Mouse (Mus musculus): Measurements from ENCODE around the gene Ccdc77. TPM values are rescaled to one million over a fixed set of nuclear protein-coding genes. Genes with fewer than 3 reads are reported as not detected.

Ccdc77 gene
- total and polyA plus RNA-seq, 3 experiments, result 18.2 to 25.2 (median 21.0) TPM

GRCm38 (mm10) chr6:120294056-120294784, 70.0 kb downstream of the Ccdc77 start, which contains the start of the genes D330020A13Rik and B4galnt3:
TSS of gene D330020A13Rik (plus strand) at chr6:120294364.
TSS of gene B4galnt3 (minus strand) at chr6:120294559.
- no peak within 1 kb of the TSS for H3K4me2 ChIP-seq (ENCODE audit: insufficient read depth, low read depth, poor library complexity, severe bottlenecking)
- no peak within 1 kb of the TSS for H3K4me3 ChIP-seq (replicated peaks in 1 of 3; ENCODE audit: low read depth in 2 of 3, low read length in 2 of 3, poor library complexity in 1 of 3)
- H3K27me3 ChIP-seq (replicated peaks), result no peaks in the 10 kb centered on the region
- dilution Hi-C loops (cut with MboI; ENCODE audit: extremely low pct_ligation_motif_present, extremely low pct_unique_long_range_greater_than_20kb, low sequenced_read_pairs), result no loop called here
- H3K27ac ChIP-seq (ENCODE audit: insufficient read depth, low read depth), result no peak within 1 kb of the TSS
- H3K9ac ChIP-seq (ENCODE audit: insufficient read depth, low read depth), result no peak within 1 kb of the TSS
- no peaks in the 10 kb centered on the region for H3K36me3 ChIP-seq (replicated peaks in 1 of 2; ENCODE audit: control insufficient read depth in 1 of 2, insufficient read depth in 1 of 2, low read length in 1 of 2)
- no peak for TF ChIP-seq IRF4 (IDR thresholded peaks at IDR 0.05; ENCODE audit: low read depth, low read length)
- no peak for TF ChIP-seq RAD21 (IDR thresholded peaks at IDR 0.05; ENCODE audit: low read depth, low read length)
- no peak for TF ChIP-seq MAZ (IDR thresholded peaks at IDR 0.05; ENCODE audit: low read depth, low read length)
- TF ChIP-seq NELFE (IDR thresholded peaks at IDR 0.05; ENCODE audit: low read depth, low read length), result no peak
- no peak for TF ChIP-seq BHLHE40 (IDR thresholded peaks at IDR 0.05; ENCODE audit: low read depth, low read length)
- TF ChIP-seq ZNF384 (IDR thresholded peaks at IDR 0.05; ENCODE audit: low read depth, low read length), result no peak
- no peak for TF ChIP-seq PAX5 (IDR thresholded peaks at IDR 0.05; ENCODE audit: low read length)
- no peak for TF ChIP-seq KAT2A (IDR thresholded peaks at IDR 0.05; ENCODE audit: insufficient replicate concordance, low read length)
- no peak for TF ChIP-seq TBP (conservative IDR thresholded peaks at IDR 0.05; ENCODE audit: low read depth, low read length)
- DNase-seq (ENCODE audit: extremely low read depth), result no peak
- H3K9me3 ChIP-seq (replicated peaks; ENCODE audit: low read length), result peaks cover 7% of the 10 kb centered on the region
- in situ Hi-C loops (cut with MboI; ENCODE audit: low pct_ligation_motif_present, low pct_unique_long_range_greater_than_20kb, low sequenced_read_pairs), result no loop called here
- H3K79me2 ChIP-seq (replicated peaks; ENCODE audit: control insufficient read depth, extremely low read depth, insufficient read depth, poor library complexity, severe bottlenecking), result no peaks in the 10 kb centered on the region
- no peaks in the 10 kb centered on the region for H3K4me1 ChIP-seq (ENCODE audit: control insufficient read depth in 1 of 2, insufficient read depth in 2 of 2)

GRCm38 (mm10) chr6:120291396-120292009, 72.7 kb downstream of the Ccdc77 start:
- Histone ChIP-seq H3K9ac (ENCODE audit: insufficient read depth, low read depth) (no peak overlapping the region), H3K36me3 (replicated peaks in 1 of 2; ENCODE audit: control insufficient read depth in 1 of 2, insufficient read depth in 1 of 2, low read length in 1 of 2) (no peaks in the 10 kb centered on the region), H3K4me1 (ENCODE audit: control insufficient read depth in 1 of 2, insufficient read depth in 2 of 2) (no peaks in the 10 kb centered on the region), H3K79me2 (replicated peaks; ENCODE audit: control insufficient read depth, extremely low read depth, insufficient read depth, poor library complexity, severe bottlenecking) (no peaks in the 10 kb centered on the region), H3K27me3 (replicated peaks) (no peaks in the 10 kb centered on the region), H3K4me3 (replicated peaks in 1 of 3; ENCODE audit: low read depth in 2 of 3, low read length in 2 of 3, poor library complexity in 1 of 3) (no peak overlapping the region), H3K4me2 (ENCODE audit: insufficient read depth, low read depth, poor library complexity, severe bottlenecking) (no peak overlapping the region), H3K27ac (ENCODE audit: insufficient read depth, low read depth) (no peak overlapping the region), H3K9me3 (replicated peaks; ENCODE audit: low read length) (peaks cover 7% of the 10 kb centered on the region)
- no peak for DNase-seq (ENCODE audit: extremely low read depth)
- in situ Hi-C loops (cut with MboI; ENCODE audit: low pct_ligation_motif_present, low pct_unique_long_range_greater_than_20kb, low sequenced_read_pairs) (no loop called here), dilution Hi-C loops (cut with MboI; ENCODE audit: extremely low pct_ligation_motif_present, extremely low pct_unique_long_range_greater_than_20kb, low sequenced_read_pairs) (no loop called here)
- no peak for TF ChIP-seq MAFK (IDR thresholded peaks at IDR 0.05; ENCODE audit: insufficient replicate concordance, low read length)

GRCm38 (mm10) chr6:120289430-120289829, 74.7 kb downstream of the Ccdc77 start:
- H3K4me1 ChIP-seq (ENCODE audit: control insufficient read depth in 1 of 2, insufficient read depth in 2 of 2), result no peaks in the 10 kb centered on the region
- H3K36me3 ChIP-seq (replicated peaks in 1 of 2; ENCODE audit: control insufficient read depth in 1 of 2, insufficient read depth in 1 of 2, low read length in 1 of 2), result no peaks in the 10 kb centered on the region
- in situ Hi-C loops (cut with MboI; ENCODE audit: low pct_ligation_motif_present, low pct_unique_long_range_greater_than_20kb, low sequenced_read_pairs), result no loop called here
- TF ChIP-seq RAD21 (IDR thresholded peaks at IDR 0.05; ENCODE audit: low read depth, low read length) (no peak), MAX (IDR thresholded peaks at IDR 0.05; ENCODE audit: low read length) (no peak), MEF2A (IDR thresholded peaks at IDR 0.05; ENCODE audit: borderline replicate concordance, low read depth, low read length) (no peak), RCOR1 (conservative IDR thresholded peaks at IDR 0.05; ENCODE audit: low read depth, low read length) (no peak), TBP (conservative IDR thresholded peaks at IDR 0.05; ENCODE audit: low read depth, low read length) (no peak)
- dilution Hi-C loops (cut with MboI; ENCODE audit: extremely low pct_ligation_motif_present, extremely low pct_unique_long_range_greater_than_20kb, low sequenced_read_pairs), result no loop called here
- DNase-seq (ENCODE audit: extremely low read depth), result no peak
- no peak overlapping the region for H3K4me3 ChIP-seq (replicated peaks in 1 of 3; ENCODE audit: low read depth in 2 of 3, low read length in 2 of 3, poor library complexity in 1 of 3)
- no peak overlapping the region for H3K27ac ChIP-seq (ENCODE audit: insufficient read depth, low read depth)
- H3K79me2 ChIP-seq (replicated peaks; ENCODE audit: control insufficient read depth, extremely low read depth, insufficient read depth, poor library complexity, severe bottlenecking), result no peaks in the 10 kb centered on the region
- H3K9ac ChIP-seq (ENCODE audit: insufficient read depth, low read depth), result no peak overlapping the region
- peaks cover 2% of the 10 kb centered on the region for H3K9me3 ChIP-seq (replicated peaks; ENCODE audit: low read length)
- no peaks in the 10 kb centered on the region for H3K27me3 ChIP-seq (replicated peaks)
- no peak overlapping the region for H3K4me2 ChIP-seq (ENCODE audit: insufficient read depth, low read depth, poor library complexity, severe bottlenecking)
